10 mouse cellular contexts compared by ENCODE assay signal in genomic region chr5:119866277-119867235, GRCm38 (mm10). TPM values are rescaled to one million over a fixed set of nuclear protein-coding genes. Genes with fewer than 3 reads are reported as not detected.
DNase-seq lines count a peak whose midpoint lies in the region; ATAC-seq and TF ChIP-seq lines count a peak whose summit lies in the region.
"Had no signal": no experiment of that assay in that cellular context is flagged by ENCODE, and none has a peak within 500 bp of the region (broad histone marks: within the 10 kb centered on the region; RNA-seq: fewer than 3 reads in every experiment).

No protein-coding gene starts in this region.

- ATAC-seq in heart, embryonic 16.5 days (replicated peaks; ENCODE audit: extremely low read depth, insufficient read depth, low FRiP score): no peak
- 0 out of 2 replicates have a peak, but pooled peaks have one; percentile 50 for ATAC-seq in intestine, embryonic 14.5 days (replicated peaks; ENCODE audit: low FRiP score, low TSS enrichment, low read depth)
- peak; percentile 70 for ATAC-seq in midbrain, embryonic 13.5 days
- ATAC-seq: Patski had no signal

- H3K4me1 ChIP-seq in heart, embryonic 16.5 days (ENCODE audit: control insufficient read depth, insufficient read depth, low read length): peaks cover 10% of the 10 kb centered on the region
- no peaks in the 10 kb centered on the region for H3K4me1 ChIP-seq in intestine, embryonic 14.5 days (replicated peaks; ENCODE audit: control insufficient read depth, insufficient read depth, low read length)
- H3K4me1 ChIP-seq in midbrain, embryonic 13.5 days (replicated peaks): peaks cover 11% of the 10 kb centered on the region
- H3K4me1 ChIP-seq in thymus, adult 2 months (replicated peaks; ENCODE audit: control insufficient read depth, insufficient read depth, low read length): no peaks in the 10 kb centered on the region

- H3K27me3 ChIP-seq in heart, embryonic 16.5 days (ENCODE audit: control insufficient read depth, insufficient read depth, low read length): peaks cover 2% of the 10 kb centered on the region; the same call in 1 of the 2 replicates
- H3K27me3 ChIP-seq in intestine, embryonic 14.5 days (replicated peaks; ENCODE audit: control insufficient read depth, insufficient read depth, low read length): peaks cover 18% of the 10 kb centered on the region
- peaks cover 16% of the 10 kb centered on the region; the same call in 1 of the 2 replicates for H3K27me3 ChIP-seq in midbrain, embryonic 13.5 days
- H3K27me3 ChIP-seq in thymus, adult 2 months (ENCODE audit: control insufficient read depth, insufficient read depth, low read length): no peaks in the 10 kb centered on the region

- TF ChIP-seq CTCF in thymus, adult 2 months (IDR thresholded peaks at IDR 0.05; ENCODE audit: borderline replicate concordance, control insufficient read depth, extremely low read depth, insufficient read depth, low read length, poor library complexity): no peak

- no peak overlapping the region for H3K4me3 ChIP-seq in heart, embryonic 16.5 days (ENCODE audit: low read length)
- peak overlapping the region; percentile 13; the same call in 1 of the 2 replicates for H3K4me3 ChIP-seq in intestine, embryonic 14.5 days (ENCODE audit: low read depth, low read length)
- peak overlapping the region; percentile 34 for H3K4me3 ChIP-seq in midbrain, embryonic 13.5 days (replicated peaks)
- no peak overlapping the region for H3K4me3 ChIP-seq in thymus, adult 2 months (ENCODE audit: control insufficient read depth, insufficient read depth, low read length)

- H3K9me3 ChIP-seq in heart, embryonic 16.5 days (replicated peaks; ENCODE audit: control insufficient read depth, low read length): no peaks in the 10 kb centered on the region
- no peaks in the 10 kb centered on the region for H3K9me3 ChIP-seq in intestine, embryonic 14.5 days (ENCODE audit: control insufficient read depth, low read length)
- H3K9me3 ChIP-seq in midbrain, embryonic 13.5 days: no peaks in the 10 kb centered on the region

- no peak overlapping the region for H3K9ac ChIP-seq in heart, embryonic 16.5 days (ENCODE audit: low read length)
- H3K9ac ChIP-seq in intestine, embryonic 14.5 days (ENCODE audit: low read length): no peak overlapping the region
- peak overlapping the region; percentile 46; the same call in 1 of the 2 replicates for H3K9ac ChIP-seq in midbrain, embryonic 13.5 days (replicated peaks)

- peak overlapping the region; percentile 10 for H3K4me2 ChIP-seq in heart, embryonic 16.5 days (ENCODE audit: low read depth, low read length)
- H3K4me2 ChIP-seq in intestine, embryonic 14.5 days (ENCODE audit: low read length): peak overlapping the region; percentile 40
- peak overlapping the region; percentile 54 for H3K4me2 ChIP-seq in midbrain, embryonic 13.5 days (replicated peaks)

- 55% methylated on average over 31 of the region's 31 CpGs for WGBS in heart, embryonic 16.5 days
- WGBS in intestine, embryonic 14.5 days: 29% methylated on average over 31 of the region's 31 CpGs
- 15% methylated on average over 31 of the region's 31 CpGs for WGBS in midbrain, embryonic 13.5 days
- 23% methylated on average over 31 of the region's 31 CpGs for WGBS in thymus, adult 2 months

- H3K27ac ChIP-seq in heart, embryonic 16.5 days (ENCODE audit: low read length): no peak overlapping the region
- H3K27ac ChIP-seq in intestine, embryonic 14.5 days (ENCODE audit: low read depth): no peak overlapping the region
- no peak overlapping the region; the same call in 1 of the 2 replicates for H3K27ac ChIP-seq in midbrain, embryonic 13.5 days
- no peak overlapping the region for H3K27ac ChIP-seq in thymus, adult 2 months (ENCODE audit: control insufficient read depth, insufficient read depth, low read length)

- TF ChIP-seq POLR2A in thymus, adult 2 months (IDR thresholded peaks at IDR 0.05; ENCODE audit: control insufficient read depth, extremely low read depth, insufficient read depth, low read length, poor library complexity): no peak

- DNase-seq in heart, adult 8-10 months (ENCODE audit: low spot score): no peak
- DNase-seq in embryo, embryonic 10.5 days (ENCODE audit: low spot score): peak; percentile 46
- peak; percentile 59 for DNase-seq in intestine, embryonic 14.5 days (ENCODE audit: low spot score)
- DNase-seq in gastrocnemius, adult 8-10 months (ENCODE audit: low spot score in 2 of 2): no peak
- no peak for DNase-seq in thymus, adult 2 months
- DNase-seq in natural killer cell, adult 2 months (ENCODE audit: low spot score in 2 of 2): no peak

- H3K36me3 ChIP-seq in heart, embryonic 16.5 days (ENCODE audit: control insufficient read depth, insufficient read depth): peaks cover 25% of the 10 kb centered on the region
- no peaks in the 10 kb centered on the region for H3K36me3 ChIP-seq in intestine, embryonic 14.5 days (ENCODE audit: control insufficient read depth, insufficient read depth, low read length)
- H3K36me3 ChIP-seq in midbrain, embryonic 13.5 days: no peaks in the 10 kb centered on the region
- H3K36me3 ChIP-seq in thymus, adult 2 months (ENCODE audit: control insufficient read depth, insufficient read depth, low read length): no peaks in the 10 kb centered on the region

RNA-seq across cellular contexts. Expression of gene Tbx5, which starts 34.1 kb away (rescaled TPM):
- 30.5 and 36.3 TPM in 2 replicates for polyA plus RNA-seq in heart, embryonic 16.5 days (2015; fragmentation: Nextera tagmentation; extraction: Ambion mirVana)
- 10 to 100 TPM; 22.5 to 44.9 (median 33.8) TPM for total RNA-seq in heart, adult 8-10 months (2022)
- not detected in 2 replicates for polyA plus RNA-seq in intestine, embryonic 14.5 days (2014; fragmentation: Nextera tagmentation; extraction: Ambion mirVana)
- polyA plus RNA-seq in midbrain, embryonic 13.5 days (2015; fragmentation: Nextera tagmentation; extraction: Ambion mirVana): not detected in 2 replicates
- total RNA-seq in gastrocnemius, adult 8-10 months (2022): under 1 TPM in 1 of 4 experiments, not detected in 3; 0.05 TPM
- polyA plus RNA-seq in thymus, adult 2 months (2012; rRNA removed): 0.54 and 1.7 TPM in 2 replicates
- polyA plus RNA-seq: large intestine, adult 2 months; Patski had no signal

Comparison
In these comparisons a context has a peak if more than half of its experiments do, and no peak if none do; other contexts are left out.
1. H3K4me3 ChIP-seq: peak in intestine, embryonic 14.5 days (single experiment) and midbrain, embryonic 13.5 days (single experiment); none in heart, embryonic 16.5 days (single experiment) and thymus, adult 2 months (single experiment).
2. DNase-seq: peak in embryo, embryonic 10.5 days (single experiment) and intestine, embryonic 14.5 days (single experiment); none in heart, adult 8-10 months (single experiment), gastrocnemius, adult 8-10 months (0 of 2), thymus, adult 2 months (single experiment) and natural killer cell, adult 2 months (0 of 2).
3. RNA of gene Tbx5, which starts 34.1 kb away (polyA plus RNA-seq): 30.5 to 36.3 TPM in heart, embryonic 16.5 days; 0.54 to 1.7 TPM in thymus, adult 2 months, not detected in midbrain, embryonic 13.5 days and not detected in intestine, embryonic 14.5 days; every median in the first group is over 10 times any median in the second.
4. Peak in every context shown above with its lines, with median percentiles within 50 percentile points of each other: H3K4me2 ChIP-seq.